Mouse (Mus musculus): ENCODE data around the gene AA467197. TPM values are rescaled to one million over a fixed set of nuclear protein-coding genes. Genes with fewer than 3 reads are reported as not detected.

Gene AA467197
- not detected for polyA plus RNA-seq (2015; fragmentation: Illumina TruSeq; extraction: RNeasy Lipid Tissue Mini Kit (QIAGEN cat#74804); ENCODE audit: insufficient read depth, low read depth, low replicate concordance)

DNA sequence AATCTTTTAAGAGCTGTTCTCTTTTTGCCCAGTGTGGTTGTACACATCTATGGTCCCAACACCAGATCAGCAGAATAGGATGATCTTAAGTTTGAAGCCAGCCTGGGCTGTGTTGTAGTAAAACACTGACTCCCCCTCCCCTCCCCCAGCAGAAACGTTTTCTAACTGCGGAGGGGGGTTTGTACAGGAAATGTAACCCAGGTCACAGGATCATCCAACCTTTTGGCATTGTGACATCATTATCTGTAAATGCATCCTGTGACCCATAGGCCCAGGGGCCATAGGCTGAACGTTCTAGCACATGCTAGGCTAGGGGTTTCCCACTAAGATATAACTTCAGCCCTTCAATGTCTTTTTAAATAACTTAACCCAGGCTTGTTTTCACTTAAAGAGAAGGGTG lies at the start of gene AA467197:
Gene AA467197 (plus strand): TSS at position 301 of the 400 bp plus-strand sequence.

DNA sequence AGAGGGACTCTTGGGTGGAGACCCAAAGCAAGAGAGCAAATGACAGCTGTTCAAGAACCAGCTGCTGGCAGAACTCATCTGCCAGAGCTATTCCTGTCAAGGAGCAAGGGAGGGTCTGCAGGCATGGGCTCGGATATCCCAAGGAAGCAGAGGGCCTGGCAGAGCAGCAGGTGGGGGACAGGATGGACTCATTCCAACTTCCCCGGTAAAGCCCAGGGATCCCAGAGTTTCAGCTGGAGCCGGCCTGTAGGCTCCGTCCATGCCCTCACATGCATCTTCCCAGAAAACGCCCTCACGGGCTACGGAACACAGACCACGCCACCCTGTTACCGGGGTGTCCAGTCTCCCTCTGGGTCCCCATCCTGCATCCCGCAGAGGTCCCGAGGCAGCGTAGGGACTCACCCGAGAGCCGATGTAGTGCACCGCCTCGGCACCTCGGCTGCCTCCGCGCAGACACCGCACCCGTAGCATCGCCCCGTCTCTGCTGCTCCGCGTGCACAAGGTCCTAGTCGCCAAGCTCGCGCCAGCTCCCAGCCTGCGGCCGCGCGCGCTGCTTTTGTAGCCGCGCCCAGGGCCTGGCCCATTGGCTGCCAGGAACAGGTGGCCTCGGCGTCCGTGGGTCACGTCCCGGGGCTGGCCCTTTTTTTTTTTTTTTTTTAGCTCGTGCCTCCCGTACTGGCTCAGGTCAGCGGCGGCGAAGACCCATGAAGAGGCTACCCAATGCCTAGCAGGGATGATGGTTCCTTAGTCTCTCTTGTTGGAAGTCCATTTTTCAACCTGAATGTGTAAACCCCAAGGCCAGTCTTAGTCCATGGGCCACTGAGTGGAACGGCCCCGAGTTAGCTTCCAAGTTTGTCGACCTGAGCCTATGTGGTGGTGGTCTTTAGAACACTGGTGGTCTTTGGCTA lies 25.8 kb upstream of the AA467197 start, which contains the start of gene Gatm:
Gene Gatm (minus strand): TSS at position 558 of the 908 bp plus-strand sequence.

Other genes starting within 250 kb of the AA467197 start
- 2.8 TPM for gene Slc28a2, start 210.5 kb upstream of the AA467197 start, polyA plus RNA-seq (2015; fragmentation: Illumina TruSeq; extraction: RNeasy Lipid Tissue Mini Kit (QIAGEN cat#74804); ENCODE audit: insufficient read depth, low read depth, low replicate concordance)
- not detected for gene Gm14085, start 152.0 kb upstream of the AA467197 start, polyA plus RNA-seq (2015; fragmentation: Illumina TruSeq; extraction: RNeasy Lipid Tissue Mini Kit (QIAGEN cat#74804); ENCODE audit: insufficient read depth, low read depth, low replicate concordance)
- 112 TPM for gene Gatm, start 25.7 kb upstream of the AA467197 start, polyA plus RNA-seq (2015; fragmentation: Illumina TruSeq; extraction: RNeasy Lipid Tissue Mini Kit (QIAGEN cat#74804); ENCODE audit: insufficient read depth, low read depth, low replicate concordance)
- gene Slc30a4, start 65.7 kb downstream of the AA467197 start, polyA plus RNA-seq (2015; fragmentation: Illumina TruSeq; extraction: RNeasy Lipid Tissue Mini Kit (QIAGEN cat#74804); ENCODE audit: insufficient read depth, low read depth, low replicate concordance), result 4.0 TPM
- 6.7 TPM for gene Bloc1s6, start 101.5 kb downstream of the AA467197 start, polyA plus RNA-seq (2015; fragmentation: Illumina TruSeq; extraction: RNeasy Lipid Tissue Mini Kit (QIAGEN cat#74804); ENCODE audit: insufficient read depth, low read depth, low replicate concordance)
- gene Sqor, start 128.3 kb downstream of the AA467197 start, polyA plus RNA-seq (2015; fragmentation: Illumina TruSeq; extraction: RNeasy Lipid Tissue Mini Kit (QIAGEN cat#74804); ENCODE audit: insufficient read depth, low read depth, low replicate concordance), result 15.9 TPM